Mouse (Mus musculus) c-Kit-positive CD71-positive TER-119-positive erythroid progenitor cells, embryonic 14.5 days (primary cell): ENCODE data around the gene Lima1.

Experiments used
- DNase-seq: peaks from one replicate; pipeline ENCODE4 v3.0.0-alpha.2; 2013; ENCODE audit warnings: low spot score

Lima1 gene

DNA sequence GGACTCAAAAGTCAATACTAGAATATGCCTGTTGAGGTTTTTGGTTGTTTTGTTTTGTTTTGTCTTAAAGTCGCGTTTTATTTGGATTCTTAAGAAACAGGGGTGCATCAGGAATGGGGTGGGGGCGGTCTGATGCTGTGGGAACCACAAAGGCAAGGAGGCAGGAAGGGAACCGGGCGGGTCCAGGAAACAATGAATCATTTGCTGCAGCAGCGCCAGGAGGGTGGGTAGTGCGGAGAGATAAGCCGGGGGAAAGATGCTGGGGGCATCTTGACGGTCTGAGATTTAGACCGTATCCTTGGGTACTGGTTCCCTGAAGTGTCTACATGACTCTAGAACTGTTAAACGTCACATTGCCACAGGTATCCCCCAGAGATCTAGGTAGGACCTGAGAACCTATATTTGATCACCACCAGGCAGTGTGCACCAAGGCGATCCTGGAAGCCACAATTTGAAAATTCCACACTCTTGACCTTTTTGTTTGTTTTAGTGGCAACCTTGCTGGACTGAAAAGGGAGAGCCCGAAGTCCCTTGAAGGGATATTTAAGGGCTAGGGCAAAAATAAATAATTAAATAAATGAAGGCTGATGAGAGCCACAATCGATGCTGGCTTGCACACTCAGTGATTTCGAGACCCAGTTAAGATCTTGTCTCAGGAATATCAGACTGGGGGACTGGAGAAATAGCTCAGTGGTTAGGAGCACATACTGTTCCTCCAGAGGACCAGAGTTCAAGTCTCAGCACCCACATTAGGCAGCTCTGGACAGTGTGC lies 8.6 kb downstream of the Lima1 start:
- DNase-seq = no peak

DNA sequence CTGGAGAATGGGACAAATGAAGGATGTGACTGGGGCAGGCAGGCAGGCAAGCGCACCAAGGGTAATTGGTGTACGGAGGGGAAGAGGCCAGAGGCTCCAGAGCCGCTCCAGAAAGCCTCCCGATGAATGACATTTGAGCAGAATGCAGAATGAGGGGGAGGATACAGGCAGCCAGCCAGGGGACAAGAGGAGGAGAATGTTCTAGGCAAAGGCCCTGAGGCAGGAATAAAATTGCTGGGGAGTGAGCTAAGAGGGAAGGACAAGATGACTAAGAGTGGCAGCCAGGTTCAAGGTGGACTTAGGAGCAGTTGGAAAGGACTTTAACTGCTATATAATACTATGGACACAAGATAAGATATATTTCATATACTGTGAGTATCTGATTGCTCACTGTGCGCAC lies 9.3 kb downstream of the Lima1 start:
- no peak for DNase-seq

- DNase-seq = no peak
These were observed 9.7 kb downstream of the Lima1 start for GRCm38 (mm10) chr15:99865494-99865941.

GRCm38 (mm10) chr15:99865046-99865445 lies 10.2 kb downstream of the Lima1 start:
- no peak for DNase-seq

DNA sequence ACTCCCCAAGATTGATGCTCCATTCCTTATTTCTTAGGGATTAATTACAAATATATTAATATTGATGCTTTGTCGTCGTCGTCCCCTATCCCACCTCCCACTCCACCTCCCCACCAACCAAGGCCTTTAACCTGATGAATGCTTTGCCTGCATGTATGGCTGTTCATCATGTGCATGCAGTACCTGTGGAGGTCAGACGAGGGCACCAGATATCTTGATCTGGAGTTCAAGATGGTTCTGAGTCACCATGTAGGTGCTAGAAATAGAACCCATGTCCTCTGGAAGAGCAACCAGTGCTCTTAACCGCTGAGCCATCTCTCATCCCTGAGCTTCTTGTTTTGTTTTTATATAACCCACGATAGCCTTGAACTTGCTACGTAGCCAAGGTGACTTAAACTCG lies 11.5 kb downstream of the Lima1 start:
- DNase-seq = no peak

DNA sequence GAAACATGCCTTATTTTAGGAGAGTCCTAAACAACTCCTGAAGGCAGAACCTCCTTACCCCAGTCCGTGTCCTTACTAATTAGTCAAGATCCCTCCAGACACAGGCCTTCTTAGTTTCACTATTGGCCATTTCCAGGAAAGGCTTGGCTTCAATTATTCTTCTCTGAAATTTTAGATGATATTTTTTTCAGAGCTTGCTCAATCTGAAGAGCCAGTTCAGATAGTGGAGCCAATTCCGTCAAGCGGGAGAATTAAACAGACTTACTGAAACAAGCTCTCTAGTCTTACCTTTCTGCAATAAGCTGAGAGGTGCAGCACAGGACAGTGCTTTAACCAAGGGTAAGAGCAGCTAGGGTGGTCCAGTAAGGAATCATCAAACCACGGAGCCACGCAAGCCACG lies 11.9 kb downstream of the Lima1 start:
- DNase-seq = no peak

DNA sequence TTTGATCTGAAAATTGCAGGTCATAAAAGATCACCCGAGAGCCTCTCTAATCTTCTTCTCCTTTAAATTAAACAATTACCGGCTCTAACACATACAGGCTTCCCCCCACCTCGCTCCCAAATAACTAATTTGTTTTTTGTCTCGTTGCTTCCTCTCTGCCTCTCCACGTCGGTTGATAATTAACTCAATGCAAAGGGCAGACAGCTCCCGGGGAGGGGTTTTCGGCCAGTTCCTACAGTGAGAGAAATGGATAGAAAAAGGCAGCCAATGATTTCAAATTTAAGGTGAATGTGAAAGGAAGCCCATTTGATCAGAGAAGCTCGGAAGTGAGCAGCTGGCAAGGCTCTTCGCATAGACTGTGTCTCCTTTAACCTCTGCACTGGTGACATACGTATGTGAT lies 12.8 kb downstream of the Lima1 start:
- DNase-seq = no peak

DNA sequence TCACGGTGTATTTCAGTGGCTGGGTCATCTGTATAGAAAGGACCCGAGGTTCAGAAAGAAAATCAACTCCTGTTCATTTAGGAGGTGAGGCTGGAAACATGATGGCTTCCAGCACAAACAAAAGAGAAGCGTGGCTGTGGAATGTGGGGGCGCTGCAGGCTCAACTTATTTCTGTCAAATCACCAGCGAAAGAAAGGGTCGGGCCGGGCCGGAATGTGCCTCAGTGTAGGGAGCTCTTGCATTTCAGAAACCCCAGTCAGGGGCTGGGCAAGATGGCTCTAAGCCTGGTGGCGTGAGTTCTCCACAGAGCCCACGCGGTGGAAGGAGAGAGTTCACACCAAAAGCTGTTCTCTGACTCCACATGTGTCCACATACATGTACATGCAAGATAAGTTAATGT lies 13.3 kb downstream of the Lima1 start:
- no peak for DNase-seq

GRCm38 (mm10) chr15:99861536-99861935 lies 13.7 kb downstream of the Lima1 start:
- no peak for DNase-seq

GRCm38 (mm10) chr15:99859644-99860392 lies 15.4 kb downstream of the Lima1 start:
- DNase-seq = no peak

- no peak for DNase-seq
These were observed 17.8 kb downstream of the Lima1 start for GRCm38 (mm10) chr15:99857479-99857878.

DNA sequence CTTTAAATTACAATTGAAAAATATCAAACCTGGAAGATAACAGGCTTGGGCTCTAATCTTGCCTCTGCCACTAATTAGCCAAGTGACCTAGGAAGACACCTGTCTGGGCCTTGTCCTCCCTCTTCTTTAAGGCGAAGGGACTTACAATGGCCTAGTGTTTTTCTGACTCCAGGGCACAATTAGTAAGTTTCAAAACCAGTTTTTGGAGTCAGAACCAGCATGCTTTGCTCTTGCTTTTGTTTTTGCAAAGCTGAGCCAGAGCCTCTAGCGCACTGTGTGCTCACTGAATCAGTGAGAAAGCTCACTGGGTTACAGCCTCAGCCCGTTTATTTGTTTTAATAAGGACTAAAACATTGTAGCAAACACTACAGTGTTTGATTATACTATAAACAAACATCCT lies 20.1 kb downstream of the Lima1 start:
- DNase-seq = no peak

GRCm38 (mm10) chr15:99852606-99853237 lies 22.5 kb downstream of the Lima1 start:
- no peak for DNase-seq

DNA sequence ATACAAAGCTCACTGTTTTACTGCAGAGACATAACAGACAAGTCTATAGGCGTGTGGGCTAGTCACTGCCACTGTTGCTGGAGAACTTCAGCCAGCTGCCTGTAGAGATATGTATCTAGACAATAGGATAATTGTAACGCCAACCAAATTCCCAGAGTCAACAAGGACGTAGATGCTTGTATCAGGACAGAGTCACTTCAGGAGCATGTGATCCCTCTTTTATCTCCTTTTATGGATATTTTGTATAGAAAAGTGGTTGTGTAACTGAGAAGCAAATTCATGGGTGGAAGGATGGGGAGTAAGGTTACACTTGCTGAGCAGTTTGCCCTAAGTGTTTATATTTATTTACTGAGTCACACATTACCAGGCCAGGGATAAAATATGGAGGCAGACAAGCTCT lies 25.0 kb downstream of the Lima1 start:
- no peak for DNase-seq

- DNase-seq = no peak
These were observed 27.3 kb downstream of the Lima1 start for GRCm38 (mm10) chr15:99847937-99848336.

DNA sequence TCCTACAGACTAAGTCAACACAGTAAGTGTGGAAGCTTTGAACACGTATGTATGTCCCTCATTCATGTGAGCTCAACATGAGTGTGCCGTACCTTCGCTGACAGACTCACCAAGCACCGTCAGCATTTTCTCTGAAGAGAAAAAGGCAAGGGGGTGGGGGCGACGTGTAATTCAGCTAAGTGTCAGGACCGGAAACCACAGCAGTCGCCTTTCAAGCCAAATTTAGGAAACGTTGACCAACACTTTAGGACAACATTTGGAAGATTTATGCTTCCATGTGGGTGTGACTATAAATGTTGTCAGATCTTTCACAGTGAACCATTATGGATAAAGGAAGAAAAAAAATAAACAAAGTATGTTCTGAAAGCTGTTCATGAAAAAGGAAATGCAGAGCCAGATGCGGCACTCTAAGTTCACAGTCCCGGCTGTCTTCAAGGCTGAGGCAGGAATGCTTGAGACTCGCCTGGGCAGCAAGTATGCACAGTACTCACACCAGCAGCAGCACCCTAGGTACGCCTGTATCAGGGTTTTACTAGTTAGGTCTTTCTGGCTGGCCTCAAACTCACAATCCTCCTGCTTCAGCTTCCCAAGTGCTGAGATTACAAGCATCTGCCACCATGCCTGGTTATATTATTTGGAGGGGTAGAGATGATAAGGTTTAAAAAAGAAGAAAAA lies 27.9 kb downstream of the Lima1 start:
- no peak for DNase-seq

GRCm38 (mm10) chr15:99846633-99847032 lies 28.6 kb downstream of the Lima1 start:
- no peak for DNase-seq

DNA sequence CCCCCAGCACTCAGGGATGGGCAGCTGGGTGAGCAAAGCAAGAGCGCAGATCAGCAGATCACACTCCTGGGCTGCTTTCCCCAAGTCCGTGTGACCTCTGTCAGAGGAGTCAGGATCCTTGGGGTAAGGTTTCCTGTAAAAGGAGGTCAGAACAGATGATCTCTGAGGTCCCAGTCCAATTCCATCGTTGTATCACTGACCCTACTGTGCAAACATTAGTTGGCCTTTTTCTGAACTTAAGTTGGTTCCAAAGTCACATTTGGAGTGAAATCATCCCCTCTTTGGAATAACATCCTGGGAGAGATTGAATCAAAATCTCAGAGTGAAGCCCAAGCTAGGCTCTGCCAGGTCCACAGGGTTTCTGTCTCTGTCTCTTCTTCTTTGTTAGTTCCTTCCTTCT lies 31.4 kb downstream of the Lima1 start:
- no peak for DNase-seq

GRCm38 (mm10) chr15:99839910-99840309 lies 35.3 kb downstream of the Lima1 start:
- no peak for DNase-seq

GRCm38 (mm10) chr15:99839165-99839840 lies 36.0 kb downstream of the Lima1 start:
- DNase-seq = no peak

GRCm38 (mm10) chr15:99837561-99837960 lies 37.7 kb downstream of the Lima1 start:
- no peak for DNase-seq

DNA sequence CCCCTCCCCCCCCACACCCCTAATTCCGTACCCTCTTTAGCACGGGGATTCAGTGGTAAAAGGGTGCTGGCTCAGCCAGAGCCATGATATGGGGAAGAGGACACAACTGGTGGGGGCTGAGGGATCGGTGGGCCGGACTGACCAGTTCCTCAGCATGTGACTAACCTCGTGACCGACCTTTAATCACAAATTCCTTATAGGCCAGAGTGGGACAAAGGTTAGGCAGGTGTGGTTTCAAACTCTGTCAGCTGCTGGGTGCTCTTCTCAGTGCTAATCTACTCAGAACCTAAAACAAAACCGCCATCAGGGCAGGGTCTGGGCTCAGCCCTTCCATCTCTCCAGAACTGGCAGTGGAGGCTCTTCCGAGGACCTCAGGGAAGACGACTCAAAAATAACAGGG lies 40.1 kb downstream of the Lima1 start:
- no peak for DNase-seq
